Mouse (Mus musculus) C2C12 (cell line): ENCODE measurements at regions not wholly inside any gene's neighbourhood (a gene's known extent, or its start where the extent isn't known, plus 50 kb on each side); places are given as distances from the start of the nearest gene placed in this dataset.

Experiments used
- CEBPB ChIP-seq: IDR thresholded peaks from one replicate; pipeline ENCODE4 v1.6.1; 2011; ENCODE audit warnings: low read depth, mild to moderate bottlenecking, control low read depth, moderate library complexity
- CTCF ChIP-seq: IDR thresholded peaks from one replicate; pipeline ENCODE4 v1.5.1; 2011; ENCODE audit not compliant: control insufficient read depth, insufficient read depth, insufficient read length
- MAX ChIP-seq: IDR thresholded peaks from one replicate; pipeline ENCODE4 v1.6.1; 2011; ENCODE audit warnings: mild to moderate bottlenecking, control low read depth
- MYOD1 ChIP-seq: IDR thresholded peaks from one replicate; pipeline ENCODE4 v1.6.1; 2011; ENCODE audit warnings: low read depth; ENCODE audit not compliant: control insufficient read depth, insufficient read length
- MYOG ChIP-seq: IDR thresholded peaks from one replicate; pipeline ENCODE4 v1.6.1; 2011; ENCODE audit not compliant: control insufficient read depth, insufficient read length; ENCODE audit errors: extremely low read depth
- USF1 ChIP-seq: IDR thresholded peaks from one replicate; pipeline ENCODE4 v1.6.1; 2011; ENCODE audit warnings: low read depth, mild to moderate bottlenecking, control low read depth, moderate library complexity

GRCm38 (mm10) chr11:71902304-71903019 is 134.8 kb downstream of the Aipl1 start:
- TF ChIP-seq CTCF (no peak), MAX (no peak), USF1 (no peak), MYOD1 (no peak), MYOG (no peak), CEBPB (no peak)
